Mouse (Mus musculus) MEL (cell line): ENCODE measurements at regions not wholly inside any gene's neighbourhood (a gene's known extent, or its start where the extent isn't known, plus 50 kb on each side); places are given as distances from the start of the nearest gene placed in this dataset.
A peak's percentile ranks its signal among the peaks of the same experiment; 100 is the strongest.

Source experiments
- DNase-seq: peaks from one replicate; pipeline ENCODE4 v3.0.0; 2011; ENCODE audit warnings: low read depth, low spot score
- H3K27ac ChIP-seq: 2 replicates; pipeline ENCODE4 v1.5.1; 2012; ENCODE audit warnings: low read depth, mild to moderate bottlenecking, control low read depth, low read length, moderate library complexity; ENCODE audit not compliant: control insufficient read depth
- H3K27me3 ChIP-seq, 2 experiments: fragments of 150-350 bp in 1 of 2; sonication (generic) in 1 of 2; 2 replicates each; pipeline ENCODE4 v1.6.1; 2012; ENCODE audit warnings: low read length in 2 of 2, mild to moderate bottlenecking in 2 of 2, improper control_type of control experiment in 1 of 2, moderate library complexity in 1 of 2; ENCODE audit not compliant: insufficient read depth in 2 of 2, control insufficient read depth in 1 of 2
- H3K36me3 ChIP-seq, 2 experiments: 2 replicates each; pipeline ENCODE4 v1.6.1; 2012 to 2014; ENCODE audit warnings: low read length in 2 of 2, improper control_type of control experiment in 1 of 2, inconsistent platforms in 1 of 2, mild to moderate bottlenecking in 1 of 2; ENCODE audit not compliant: insufficient read depth in 2 of 2, control insufficient read depth in 1 of 2
- H3K4me1 ChIP-seq, 2 experiments: fragments of 150-350 bp in 1 of 2; sonication (generic) in 1 of 2; 2 replicates each; pipeline ENCODE4 v1.6.1; 2012; ENCODE audit warnings: low read length in 2 of 2, improper control_type of control experiment in 1 of 2, mild to moderate bottlenecking in 1 of 2; ENCODE audit not compliant: insufficient read depth in 2 of 2, control insufficient read depth in 1 of 2
- H3K4me3 ChIP-seq, 2 experiments: fragments of 150-350 bp in 1 of 2; sonication (generic) in 1 of 2; 2 replicates each; pipeline ENCODE4 v1.5.1; 2012; ENCODE audit warnings: low read depth in 2 of 2, low read length in 2 of 2, mild to moderate bottlenecking in 2 of 2, moderate library complexity in 2 of 2, control low read depth in 1 of 2, improper control_type of control experiment in 1 of 2; ENCODE audit not compliant: control insufficient read depth in 1 of 2, insufficient read depth in 1 of 2
- H3K79me2 ChIP-seq: 2 replicates; pipeline ENCODE4 v1.6.1; 2012; ENCODE audit warnings: mild to moderate bottlenecking, low read length, moderate library complexity; ENCODE audit not compliant: control insufficient read depth, poor library complexity, insufficient read depth
- H3K9ac ChIP-seq: 2 replicates; pipeline ENCODE4 v1.6.1; 2012; ENCODE audit warnings: low read depth, mild to moderate bottlenecking, control low read depth, low read length, moderate library complexity; ENCODE audit not compliant: control insufficient read depth, poor library complexity, severe bottlenecking
- H3K9me3 ChIP-seq: fragments of 150-350 bp; sonication (generic); replicated peaks from 2 replicates; pipeline ENCODE4 v1.6.1; 2012; ENCODE audit warnings: mild to moderate bottlenecking, low read length, improper control_type of control experiment, moderate library complexity; ENCODE audit not compliant: insufficient read depth
- CHD2 ChIP-seq: IDR thresholded peaks from 2 replicates; pipeline ENCODE4 v1.6.1; 2011; ENCODE audit warnings: low read length, improper control_type of control experiment
- CTCF ChIP-seq, 3 experiments: IDR thresholded peaks in 2 of 3; conservative IDR thresholded peaks in 1 of 3; 2 replicates each; pipeline ENCODE4 v1.5.1; 2011 to 2012; ENCODE audit warnings: low read length in 3 of 3, low read depth in 2 of 3, mild to moderate bottlenecking in 2 of 3, improper control_type of control experiment in 1 of 3, inconsistent platforms in 1 of 3, mixed read lengths in 1 of 3, moderate library complexity in 1 of 3; ENCODE audit not compliant: control insufficient read depth in 1 of 3, insufficient read depth in 1 of 3, poor library complexity in 1 of 3, severe bottlenecking in 1 of 3
- E2F4 ChIP-seq: IDR thresholded peaks from 2 replicates; pipeline ENCODE4 v1.6.1; 2011; ENCODE audit warnings: low read depth, low read length, improper control_type of control experiment, borderline replicate concordance
- ETS1 ChIP-seq: IDR thresholded peaks from 2 replicates; pipeline ENCODE4 v1.6.1; 2012; ENCODE audit warnings: low read depth, mild to moderate bottlenecking, inconsistent platforms, low read length, improper control_type of control experiment, moderate library complexity
- GABPA ChIP-seq: IDR thresholded peaks from 2 replicates; pipeline ENCODE4 v1.6.1; 2012; ENCODE audit warnings: low read depth, mild to moderate bottlenecking, inconsistent platforms, low read length, improper control_type of control experiment, moderate library complexity
- GATA1 ChIP-seq: IDR thresholded peaks from 2 replicates; pipeline ENCODE4 v1.6.1; 2011; ENCODE audit warnings: low read depth, low read length, improper control_type of control experiment
- HCFC1 ChIP-seq: IDR thresholded peaks from 2 replicates; pipeline ENCODE4 v1.6.1; 2012; ENCODE audit warnings: low read depth, mild to moderate bottlenecking, inconsistent platforms, low read length, improper control_type of control experiment, moderate library complexity
- JUND ChIP-seq: IDR thresholded peaks from 2 replicates; pipeline ENCODE4 v1.6.1; 2011; ENCODE audit warnings: low read depth, mild to moderate bottlenecking, improper control_type of control experiment, low read length
- KAT2A ChIP-seq: conservative IDR thresholded peaks from 2 replicates; pipeline ENCODE4 v1.6.1; 2012; ENCODE audit warnings: low read depth, low read length, improper control_type of control experiment, inconsistent platforms
- MEF2A ChIP-seq: IDR thresholded peaks from 2 replicates; pipeline ENCODE4 v1.6.1; 2014; ENCODE audit warnings: low read depth, mild to moderate bottlenecking, inconsistent platforms, low read length, improper control_type of control experiment; ENCODE audit not compliant: poor library complexity, insufficient replicate concordance, severe bottlenecking; ENCODE audit errors: extremely low read depth
- POLR2AphosphoS5 ChIP-seq: IDR thresholded peaks from 2 replicates; pipeline ENCODE4 v1.6.1; 2012; ENCODE audit warnings: low read depth, borderline replicate concordance, mild to moderate bottlenecking, inconsistent platforms, low read length, moderate library complexity, mixed read lengths
- RAD21 ChIP-seq: IDR thresholded peaks from 2 replicates; pipeline ENCODE4 v1.6.1; 2011; ENCODE audit warnings: mild to moderate bottlenecking, low read depth, low read length, improper control_type of control experiment
- SMC3 ChIP-seq: IDR thresholded peaks from 2 replicates; pipeline ENCODE4 v1.6.1; 2011; ENCODE audit warnings: low read depth, low read length, improper control_type of control experiment
- TBP ChIP-seq: IDR thresholded peaks from 2 replicates; pipeline ENCODE4 v1.8.0; 2011; ENCODE audit warnings: low read depth, low read length, improper control_type of control experiment
- TCF12 ChIP-seq: IDR thresholded peaks from 2 replicates; pipeline ENCODE4 v1.6.1; 2014; ENCODE audit warnings: low read depth, mild to moderate bottlenecking, inconsistent platforms, low read length, improper control_type of control experiment, moderate library complexity
- ZKSCAN1 ChIP-seq: IDR thresholded peaks from 2 replicates; pipeline ENCODE4 v1.6.1; 2012; ENCODE audit warnings: low read depth, mild to moderate bottlenecking, inconsistent platforms, low read length, improper control_type of control experiment, moderate library complexity

GRCm38 (mm10) chr3:148005831-148006230 is 984.5 kb downstream of the Adgrl2 start:
- no peak overlapping the region for H3K9ac ChIP-seq
- H3K36me3 ChIP-seq: no peaks in the 10 kb centered on the region
- no peak for DNase-seq
- H3K4me1 ChIP-seq: no peaks in the 10 kb centered on the region
- no peak for TF ChIP-seq JUND
- H3K27me3 ChIP-seq: no peaks in the 10 kb centered on the region
- H3K4me3 ChIP-seq: no peak overlapping the region
- no peak overlapping the region for H3K27ac ChIP-seq
- H3K9me3 ChIP-seq: no peaks in the 10 kb centered on the region
- no peaks in the 10 kb centered on the region for H3K79me2 ChIP-seq

GRCm38 (mm10) chr3:148004006-148004405 is 986.3 kb downstream of the Adgrl2 start:
- no peak overlapping the region for H3K4me3 ChIP-seq
- DNase-seq: peak; percentile 21
- TF ChIP-seq KAT2A (no peak), GABPA (no peak), TCF12 (no peak), SMC3 (peak; percentile 50), HCFC1 (no peak), GATA1 (no peak), MEF2A (no peak), TBP (no peak), CHD2 (no peak), RAD21 (peak; percentile 47), CTCF (IDR thresholded peaks at IDR 0.05 in 2 of 3, conservative IDR thresholded peaks at IDR 0.05 in 1 of 3; ENCODE audit: control insufficient read depth in 1 of 3, insufficient read depth in 1 of 3, low read depth in 2 of 3, low read length in 3 of 3, poor library complexity in 1 of 3, severe bottlenecking in 1 of 3) (peak; percentile 36 to 53 (median 40); a peak in 5 of 6 replicates), POLR2AphosphoS5 (no peak), E2F4 (no peak), ETS1 (no peak), ZKSCAN1 (no peak)
- no peaks in the 10 kb centered on the region for H3K4me1 ChIP-seq
- H3K27me3 ChIP-seq: no peaks in the 10 kb centered on the region
- H3K9ac ChIP-seq: no peak overlapping the region
- no peaks in the 10 kb centered on the region for H3K79me2 ChIP-seq
- H3K9me3 ChIP-seq: no peaks in the 10 kb centered on the region
- no peak overlapping the region for H3K27ac ChIP-seq
- no peaks in the 10 kb centered on the region for H3K36me3 ChIP-seq
